In genomic region chr12:112299089-112299488, GRCm38 (mm10) we compare ENCODE assay signal across 19 mouse cellular contexts.
DNase-seq lines count a peak whose midpoint lies in the region; ATAC-seq and TF ChIP-seq lines count a peak whose summit lies in the region.
"Had no signal": no experiment of that assay in that cellular context is flagged by ENCODE, and none has a peak within 500 bp of the region (broad histone marks: within the 10 kb centered on the region; RNA-seq: fewer than 3 reads in every experiment).

No protein-coding gene starts in this region.

- H3K9ac ChIP-seq in limb, embryonic 15.5 days: no peak overlapping the region
- H3K9ac ChIP-seq in forebrain, postnatal 0 days: no peak overlapping the region
- no peak overlapping the region for H3K9ac ChIP-seq in neural tube, embryonic 15.5 days (replicated peaks)
- H3K9ac ChIP-seq: heart, embryonic 15.5 days; liver, embryonic 12.5 days; lung, embryonic 15.5 days had no signal

- 52% methylated on average over 5 of the region's 5 CpGs for WGBS in limb, embryonic 15.5 days
- WGBS in limb, embryonic 10.5 days: 71% methylated on average over 5 of the region's 5 CpGs
- 59% methylated on average over 5 of the region's 5 CpGs for WGBS in forebrain, postnatal 0 days
- WGBS in midbrain, embryonic 10.5 days: 77% methylated on average over 5 of the region's 5 CpGs
- WGBS in neural tube, embryonic 15.5 days: 49% methylated on average over 5 of the region's 5 CpGs

- peaks cover 50% of the 10 kb centered on the region for H3K4me1 ChIP-seq in limb, embryonic 15.5 days
- H3K4me1 ChIP-seq in limb, embryonic 10.5 days: peaks cover 53% of the 10 kb centered on the region
- H3K4me1 ChIP-seq in forebrain, postnatal 0 days (ENCODE audit: insufficient read depth): peaks cover 10% of the 10 kb centered on the region; the same call in 1 of the 2 replicates
- H3K4me1 ChIP-seq in midbrain, embryonic 10.5 days: peaks cover 59% of the 10 kb centered on the region
- H3K4me1 ChIP-seq in neural tube, embryonic 15.5 days: peaks cover 28% of the 10 kb centered on the region
- H3K4me1 ChIP-seq: liver, embryonic 12.5 days; lung, embryonic 15.5 days had no signal

- H3K27me3 ChIP-seq in limb, embryonic 15.5 days: peaks cover 11% of the 10 kb centered on the region
- H3K27me3 ChIP-seq in limb, embryonic 10.5 days (ENCODE audit: low read depth, poor library complexity, severe bottlenecking): peaks cover 67% of the 10 kb centered on the region
- H3K27me3 ChIP-seq in forebrain, postnatal 0 days (ENCODE audit: insufficient read depth, low read length): no peaks in the 10 kb centered on the region
- peaks cover 82% of the 10 kb centered on the region for H3K27me3 ChIP-seq in midbrain, embryonic 10.5 days (ENCODE audit: low read depth, poor library complexity, severe bottlenecking)
- peaks cover 31% of the 10 kb centered on the region for H3K27me3 ChIP-seq in neural tube, embryonic 15.5 days (replicated peaks)
- H3K27me3 ChIP-seq: lung, embryonic 15.5 days had no signal

- no peaks in the 10 kb centered on the region for H3K9me3 ChIP-seq in limb, embryonic 15.5 days
- H3K9me3 ChIP-seq in limb, embryonic 10.5 days (replicated peaks): no peaks in the 10 kb centered on the region
- H3K9me3 ChIP-seq in forebrain, postnatal 0 days (ENCODE audit: low read length): no peaks in the 10 kb centered on the region
- H3K9me3 ChIP-seq in midbrain, embryonic 10.5 days (replicated peaks): no peaks in the 10 kb centered on the region
- no peaks in the 10 kb centered on the region for H3K9me3 ChIP-seq in neural tube, embryonic 15.5 days (replicated peaks)
- H3K9me3 ChIP-seq: G1E; heart, embryonic 15.5 days; liver, embryonic 12.5 days; lung, embryonic 15.5 days had no signal

- H3K4me3 ChIP-seq in limb, embryonic 15.5 days: no peak overlapping the region
- H3K4me3 ChIP-seq in limb, embryonic 10.5 days: no peak overlapping the region
- H3K4me3 ChIP-seq in forebrain, postnatal 0 days (ENCODE audit: low read depth, low read length): no peak overlapping the region
- H3K4me3 ChIP-seq in midbrain, embryonic 10.5 days: no peak overlapping the region
- H3K4me3 ChIP-seq in neural tube, embryonic 15.5 days (replicated peaks): no peak overlapping the region
- H3K4me3 ChIP-seq: heart, adult 2 months; heart, embryonic 15.5 days; liver, embryonic 12.5 days; lung, embryonic 15.5 days had no signal

- ATAC-seq in limb, embryonic 15.5 days (ENCODE audit: insufficient number of reproducible peaks, low FRiP score, low TSS enrichment, low read depth): no peak
- ATAC-seq in forebrain, postnatal 0 days: 0 out of 2 replicates have a peak, but pooled peaks have one; percentile 3
- no peak for ATAC-seq in neural tube, embryonic 15.5 days (ENCODE audit: low FRiP score)
- ATAC-seq: liver, embryonic 12.5 days had no signal

- no peak overlapping the region for H3K4me2 ChIP-seq in limb, embryonic 15.5 days
- H3K4me2 ChIP-seq in forebrain, postnatal 0 days (ENCODE audit: low read depth): no peak overlapping the region
- no peak overlapping the region for H3K4me2 ChIP-seq in neural tube, embryonic 15.5 days
- H3K4me2 ChIP-seq: heart, embryonic 15.5 days; liver, embryonic 12.5 days; lung, embryonic 15.5 days had no signal

- 0 out of 2 replicates have a peak, but pooled peaks have one; percentile 34 for TF ChIP-seq CTCF in forebrain, postnatal 0 days (IDR thresholded peaks at IDR 0.05; ENCODE audit: low read depth)

- no peak for DNase-seq in limb, embryonic 10.5 days (ENCODE audit: low spot score)
- no peak for DNase-seq in forebrain, postnatal 0 days
- DNase-seq in midbrain, embryonic 10.5 days (ENCODE audit: low spot score): no peak
- DNase-seq in urinary bladder, postnatal 36 days (ENCODE audit: low spot score in 2 of 2): no peak
- DNase-seq in thymus, postnatal 25 days: no peak
- DNase-seq: adrenal gland, adult 2 months; gastrocnemius, postnatal 14 days; heart, adult 2 months; kidney, adult 18-20 months; retina, postnatal 1 day; right cerebral cortex, postnatal 4 days; thymus, postnatal 14 days had no signal

- H3K36me3 ChIP-seq in limb, embryonic 15.5 days: no peaks in the 10 kb centered on the region
- H3K36me3 ChIP-seq in limb, embryonic 10.5 days: no peaks in the 10 kb centered on the region
- no peaks in the 10 kb centered on the region for H3K36me3 ChIP-seq in forebrain, postnatal 0 days (ENCODE audit: insufficient read depth)
- no peaks in the 10 kb centered on the region for H3K36me3 ChIP-seq in midbrain, embryonic 10.5 days
- H3K36me3 ChIP-seq in neural tube, embryonic 15.5 days: no peaks in the 10 kb centered on the region
- H3K36me3 ChIP-seq: G1E; heart, embryonic 15.5 days; liver, embryonic 12.5 days; lung, embryonic 15.5 days had no signal

- peak overlapping the region; percentile 38; the same call in 1 of the 2 replicates for H3K27ac ChIP-seq in limb, embryonic 15.5 days
- H3K27ac ChIP-seq in limb, embryonic 10.5 days: no peak overlapping the region
- H3K27ac ChIP-seq in forebrain, postnatal 0 days (ENCODE audit: low read depth, low read length): no peak overlapping the region
- H3K27ac ChIP-seq in midbrain, embryonic 10.5 days (replicated peaks): peak overlapping the region; percentile 67
- H3K27ac ChIP-seq in neural tube, embryonic 15.5 days (replicated peaks): 0 out of 2 replicates have a peak overlapping the region, but pooled peaks have one; percentile 18
- H3K27ac ChIP-seq: heart, adult 2 months; heart, embryonic 15.5 days; liver, embryonic 12.5 days; lung, embryonic 15.5 days; macrophage had no signal

Comparison
In these comparisons a context has a peak if more than half of its experiments do, and no peak if none do; other contexts are left out.
1. H3K27ac ChIP-seq: peak in limb, embryonic 15.5 days (single experiment), midbrain, embryonic 10.5 days (single experiment) and neural tube, embryonic 15.5 days (single experiment); none in limb, embryonic 10.5 days (single experiment) and forebrain, postnatal 0 days (single experiment).